Mouse (Mus musculus): Measurements from ENCODE around the gene Depdc1a. TPM values are rescaled to one million over a fixed set of nuclear protein-coding genes. Genes with fewer than 3 reads are reported as not detected.
"Not testable (repeated sequence)": the region's sequence is repeated elsewhere in the genome, so short reads cannot be mapped to it uniquely, and the experiment has no call there.

The Depdc1a gene
- 4.8 and 5.9 TPM in 2 replicates for polyA plus RNA-seq (2014; fragmentation: Nextera tagmentation; extraction: Ambion mirVana)

DNA sequence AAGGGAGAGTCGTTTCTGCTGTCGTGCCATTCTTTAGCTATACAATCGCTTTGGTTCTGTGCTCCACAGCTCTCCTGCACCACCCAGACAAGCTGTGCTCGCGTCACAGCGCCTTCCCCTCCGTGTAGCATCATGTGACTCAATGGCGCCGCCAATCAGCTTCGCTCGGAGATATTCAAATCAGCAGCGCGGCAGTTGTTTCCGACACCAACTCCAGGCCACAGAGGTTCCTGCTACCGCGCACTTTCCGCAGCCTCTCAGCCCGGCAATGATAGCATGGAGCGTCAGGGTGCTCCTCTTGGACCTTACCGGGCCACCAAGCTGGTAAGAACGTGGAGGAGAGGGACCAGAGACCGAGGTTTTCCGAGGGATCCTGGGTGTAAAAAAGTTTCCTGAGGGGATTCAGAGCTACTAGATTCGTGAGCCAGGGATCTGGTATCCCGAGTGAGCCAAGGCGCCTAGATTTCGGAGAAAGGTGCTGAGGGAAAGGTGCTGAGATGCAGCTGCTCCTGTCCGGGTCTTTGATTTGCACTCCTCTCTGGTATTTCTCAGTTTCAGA, at the start of gene Depdc1a:
Depdc1a (plus strand) TSS at position 191 of the 559 bp plus-strand sequence.
- no peaks in the 10 kb centered on the region for H3K27me3 ChIP-seq (ENCODE audit: control insufficient read depth, insufficient read depth, low read length)
- peak; percentile 100 for ATAC-seq (ENCODE audit: low FRiP score)
- peak; percentile 92 for DNase-seq (ENCODE audit: low spot score)
- no peaks in the 10 kb centered on the region; the same call in 1 of the 2 replicates for H3K4me1 ChIP-seq (replicated peaks; ENCODE audit: control insufficient read depth, insufficient read depth, low read length)
- no peaks in the 10 kb centered on the region for H3K36me3 ChIP-seq (replicated peaks; ENCODE audit: control insufficient read depth, insufficient read depth)
- under 1% methylated on average over 28 of the region's 28 CpGs for WGBS
- H3K9ac ChIP-seq, result peak within 1 kb of the TSS; percentile 67
- peak within 1 kb of the TSS; percentile 65 for H3K4me2 ChIP-seq (replicated peaks)
- no peak within 1 kb of the TSS for H3K27ac ChIP-seq
- H3K4me3 ChIP-seq (replicated peaks; ENCODE audit: low read length), result peak within 1 kb of the TSS; percentile 43
- no peaks in the 10 kb centered on the region for H3K9me3 ChIP-seq (ENCODE audit: control insufficient read depth, low read length)

DNA sequence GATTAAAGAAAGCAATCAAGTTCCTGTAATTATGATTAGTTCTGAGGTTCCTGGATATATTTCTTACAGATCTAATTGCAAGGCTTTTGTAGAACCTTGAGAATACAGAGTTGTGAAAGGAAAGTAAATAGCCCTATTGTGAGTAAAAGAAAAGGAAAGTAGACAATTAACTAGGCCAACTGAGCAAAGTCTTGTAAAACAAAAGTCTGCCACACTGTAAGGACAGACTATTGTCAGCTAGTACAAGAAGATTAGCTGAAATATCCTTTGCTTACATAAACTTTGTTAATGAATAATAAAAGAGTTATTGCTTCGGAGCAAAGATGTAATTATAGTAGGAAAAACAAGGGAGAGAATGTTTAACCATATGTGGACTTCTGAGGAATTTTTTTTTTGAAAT, 25.2 kb upstream of the Depdc1a start:
- WGBS, result 55% methylated on average over 1 of the region's 1 CpGs

DNA sequence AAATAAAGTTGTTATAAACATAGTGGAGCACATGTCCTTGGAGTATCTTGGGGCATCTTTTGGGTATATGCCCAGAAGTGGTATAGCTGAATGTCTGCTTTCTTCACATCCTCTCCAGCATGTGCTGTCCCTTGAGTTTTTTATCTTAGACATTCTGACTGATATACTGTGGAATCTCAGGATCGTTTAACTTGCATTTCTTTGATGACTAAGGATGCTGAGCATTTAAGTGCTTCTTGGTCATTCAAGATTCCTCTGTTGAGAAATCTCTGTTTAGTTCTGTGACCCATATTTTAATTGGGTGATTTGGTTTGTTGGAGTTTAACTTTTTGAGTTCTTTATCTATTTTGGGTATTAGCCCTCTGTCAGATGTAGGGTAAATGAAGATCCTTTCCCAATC, 19.8 kb upstream of the Depdc1a start:
- Histone ChIP-seq H3K4me2 (replicated peaks) (no peak overlapping the region), H3K27ac (no peak overlapping the region), H3K4me3 (replicated peaks; ENCODE audit: low read length) (no peak overlapping the region), H3K9ac (no peak overlapping the region), H3K36me3 (replicated peaks; ENCODE audit: control insufficient read depth, insufficient read depth) (no peaks in the 10 kb centered on the region), H3K4me1 (replicated peaks; ENCODE audit: control insufficient read depth, insufficient read depth, low read length) (no peaks in the 10 kb centered on the region), H3K9me3 (ENCODE audit: control insufficient read depth, low read length) (no peaks in the 10 kb centered on the region), H3K27me3 (ENCODE audit: control insufficient read depth, insufficient read depth, low read length) (no peaks in the 10 kb centered on the region)
- no peak for DNase-seq (ENCODE audit: low spot score)
- no peak for ATAC-seq (ENCODE audit: low FRiP score)
- WGBS, result 89% methylated on average over 1 of the region's 1 CpGs

More for the DNA sequence above, 25.2 kb upstream of the Depdc1a start:
- no peak overlapping the region for H3K9ac ChIP-seq
- no peak overlapping the region for H3K27ac ChIP-seq
- H3K4me2 ChIP-seq (replicated peaks), result no peak overlapping the region
- H3K9me3 ChIP-seq (ENCODE audit: control insufficient read depth, low read length), result no peaks in the 10 kb centered on the region
- no peaks in the 10 kb centered on the region for H3K27me3 ChIP-seq (ENCODE audit: control insufficient read depth, insufficient read depth, low read length)
- DNase-seq (ENCODE audit: low spot score), result no peak
- no peaks in the 10 kb centered on the region for H3K36me3 ChIP-seq (replicated peaks; ENCODE audit: control insufficient read depth, insufficient read depth)
- no peaks in the 10 kb centered on the region for H3K4me1 ChIP-seq (replicated peaks; ENCODE audit: control insufficient read depth, insufficient read depth, low read length)
- no peak for ATAC-seq (ENCODE audit: low FRiP score)
- H3K4me3 ChIP-seq (replicated peaks; ENCODE audit: low read length), result no peak overlapping the region

DNA sequence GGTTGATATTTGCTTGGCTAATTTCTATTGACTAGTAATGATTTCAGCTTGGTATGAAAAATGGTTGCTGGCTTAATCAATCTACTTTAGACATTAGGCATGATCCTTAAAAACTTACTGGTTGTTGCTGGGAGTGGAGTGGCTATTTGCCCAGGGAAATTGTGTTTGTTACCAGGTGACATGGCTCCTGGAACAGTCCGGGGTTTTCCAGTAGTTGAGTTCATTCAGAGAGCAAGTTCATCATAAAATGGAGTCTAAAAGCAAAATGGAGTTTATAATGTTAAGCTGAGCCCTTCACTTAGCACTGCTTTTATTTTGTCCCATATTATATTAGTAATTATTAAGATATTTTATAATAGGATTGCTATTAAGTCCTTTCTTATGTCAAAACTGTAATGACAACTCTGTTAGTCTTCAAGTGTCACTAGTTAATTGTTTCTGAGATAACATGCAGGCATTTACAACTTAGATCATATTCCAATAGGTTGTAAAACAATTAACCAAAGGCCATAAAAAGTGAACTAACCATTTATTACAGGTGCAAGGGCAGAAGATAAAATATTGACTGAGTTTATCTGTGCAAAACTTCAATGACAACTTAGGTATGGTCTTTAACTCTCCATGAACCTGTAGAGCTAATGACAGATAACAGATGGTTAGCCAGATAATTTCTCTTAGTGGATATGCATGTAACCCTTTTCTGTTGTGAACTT, 17.8 kb upstream of the Depdc1a start:
- H3K9ac ChIP-seq, result no peak overlapping the region
- no peak overlapping the region for H3K4me2 ChIP-seq (replicated peaks)
- H3K4me3 ChIP-seq (replicated peaks; ENCODE audit: low read length), result no peak overlapping the region
- H3K27ac ChIP-seq, result no peak overlapping the region
- no peaks in the 10 kb centered on the region for H3K36me3 ChIP-seq (replicated peaks; ENCODE audit: control insufficient read depth, insufficient read depth)
- DNase-seq (ENCODE audit: low spot score), result no peak
- H3K27me3 ChIP-seq (ENCODE audit: control insufficient read depth, insufficient read depth, low read length), result no peaks in the 10 kb centered on the region
- H3K9me3 ChIP-seq (ENCODE audit: control insufficient read depth, low read length), result no peaks in the 10 kb centered on the region
- 90% methylated on average over 1 of the region's 1 CpGs for WGBS
- no peak for ATAC-seq (ENCODE audit: low FRiP score)
- H3K4me1 ChIP-seq (replicated peaks; ENCODE audit: control insufficient read depth, insufficient read depth, low read length), result no peaks in the 10 kb centered on the region

DNA sequence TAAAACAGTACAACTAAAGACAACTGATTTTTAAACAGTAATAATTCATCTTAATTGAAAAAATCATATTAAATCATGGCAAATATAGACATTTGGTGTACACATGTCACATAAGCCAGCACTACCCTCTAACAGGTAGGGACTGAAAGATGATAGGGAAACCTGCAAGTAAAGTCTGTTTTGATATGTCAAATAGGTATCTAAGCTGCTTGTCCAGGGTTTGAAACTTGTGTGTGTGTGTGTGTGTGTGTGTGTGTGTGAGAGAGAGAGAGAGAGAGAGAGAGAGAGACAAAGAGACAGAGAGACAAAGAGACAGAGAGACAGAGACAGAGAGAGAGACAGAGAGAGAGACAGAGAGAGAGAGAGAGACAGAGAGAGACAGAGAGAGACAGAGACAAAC, 524 bp upstream of the Depdc1a start:
- not testable (repeated sequence) for H3K27ac ChIP-seq; DNase-seq (ENCODE audit: low spot score); H3K4me1 ChIP-seq (replicated peaks; ENCODE audit: control insufficient read depth, insufficient read depth, low read length); H3K9me3 ChIP-seq (ENCODE audit: control insufficient read depth, low read length); H3K27me3 ChIP-seq (ENCODE audit: control insufficient read depth, insufficient read depth, low read length); H3K36me3 ChIP-seq (replicated peaks; ENCODE audit: control insufficient read depth, insufficient read depth)
- H3K9ac ChIP-seq, result peak overlapping the region; percentile 67
- ATAC-seq (ENCODE audit: low FRiP score), result peak; percentile 15; the same call in 1 of the 2 replicates
- peak overlapping the region; percentile 43 for H3K4me3 ChIP-seq (replicated peaks; ENCODE audit: low read length)
- peak overlapping the region; percentile 65 for H3K4me2 ChIP-seq (replicated peaks)

DNA sequence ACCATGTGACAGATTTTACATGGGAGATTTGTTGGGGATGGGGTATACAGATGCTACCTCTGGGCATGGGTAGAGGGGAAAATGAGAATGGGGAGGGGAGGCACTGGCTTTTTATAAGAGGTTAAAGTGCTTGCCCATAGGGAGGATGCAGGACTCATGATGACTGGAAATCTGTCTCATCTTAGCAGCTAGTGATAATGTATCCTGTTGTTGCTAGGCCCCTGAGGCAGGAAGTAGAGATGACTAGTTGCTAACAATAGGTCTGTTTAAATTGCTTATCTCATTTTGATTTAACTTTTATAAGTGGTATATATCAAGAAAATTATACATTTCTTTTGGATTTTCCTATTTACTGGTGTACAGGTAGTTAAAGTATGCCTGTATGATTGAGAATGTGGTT, 13.7 kb downstream of the Depdc1a start:
- no peak overlapping the region for H3K4me2 ChIP-seq (replicated peaks)
- H3K9ac ChIP-seq, result no peak overlapping the region
- H3K4me1 ChIP-seq (replicated peaks; ENCODE audit: control insufficient read depth, insufficient read depth, low read length), result no peaks in the 10 kb centered on the region
- no peaks in the 10 kb centered on the region for H3K36me3 ChIP-seq (replicated peaks; ENCODE audit: control insufficient read depth, insufficient read depth)
- ATAC-seq (ENCODE audit: low FRiP score) (no peak), DNase-seq (ENCODE audit: low spot score) (no peak)
- no peak overlapping the region for H3K27ac ChIP-seq
- no peaks in the 10 kb centered on the region for H3K27me3 ChIP-seq (ENCODE audit: control insufficient read depth, insufficient read depth, low read length)
- H3K9me3 ChIP-seq (ENCODE audit: control insufficient read depth, low read length), result 0 out of 2 replicates have a peak, but pooled peaks cover 6% of the 10 kb centered on the region
- H3K4me3 ChIP-seq (replicated peaks; ENCODE audit: low read length), result no peak overlapping the region

DNA sequence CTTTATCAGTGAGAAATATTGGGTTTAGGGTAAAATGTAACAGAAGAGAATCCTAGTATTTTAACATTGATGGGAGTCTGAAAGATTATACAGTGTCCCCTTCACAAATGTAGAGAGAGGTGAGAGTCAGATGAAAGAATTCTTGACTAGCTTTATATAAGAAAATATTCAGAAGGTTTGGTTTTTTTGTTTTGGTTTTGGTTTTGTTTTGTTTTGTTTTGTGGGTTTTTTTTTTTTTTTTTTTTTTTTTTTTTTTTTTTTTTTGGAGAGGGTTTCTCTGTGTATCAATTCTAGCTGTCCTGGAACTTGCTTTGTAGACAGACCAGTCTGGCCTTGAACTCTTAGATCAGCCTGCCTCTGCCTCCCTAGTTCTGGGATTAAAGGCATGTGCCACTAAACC, 33.3 kb downstream of the Depdc1a start:
- H3K36me3 ChIP-seq (replicated peaks; ENCODE audit: control insufficient read depth, insufficient read depth), result no peaks in the 10 kb centered on the region
- H3K4me1 ChIP-seq (replicated peaks; ENCODE audit: control insufficient read depth, insufficient read depth, low read length), result no peaks in the 10 kb centered on the region
- DNase-seq (ENCODE audit: low spot score) (no peak), ATAC-seq (ENCODE audit: low FRiP score) (no peak)
- no peak overlapping the region for H3K9ac ChIP-seq
- H3K4me3 ChIP-seq (replicated peaks; ENCODE audit: low read length), result no peak overlapping the region
- H3K27me3 ChIP-seq (ENCODE audit: control insufficient read depth, insufficient read depth, low read length), result no peaks in the 10 kb centered on the region
- no peak overlapping the region for H3K27ac ChIP-seq
- H3K9me3 ChIP-seq (ENCODE audit: control insufficient read depth, low read length), result no peaks in the 10 kb centered on the region
- H3K4me2 ChIP-seq (replicated peaks), result no peak overlapping the region

DNA sequence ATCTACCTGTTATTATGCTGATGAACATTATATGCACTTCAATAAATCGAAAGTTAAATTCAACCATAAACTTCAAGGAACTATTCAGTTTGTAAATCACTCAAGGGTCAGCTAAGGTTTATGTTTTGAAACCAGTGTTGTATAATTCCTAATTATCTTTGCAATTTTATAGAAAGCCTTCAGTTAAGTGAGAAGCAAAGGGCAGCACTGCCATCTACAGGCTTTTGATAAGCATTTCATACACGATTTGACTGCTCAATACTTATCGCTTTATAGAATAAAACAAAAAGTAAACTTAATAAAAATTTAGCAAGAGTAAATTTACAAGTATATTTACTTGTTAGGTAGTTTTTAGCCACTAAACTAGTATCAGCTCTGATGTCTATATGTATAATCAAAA, 53.1 kb downstream of the Depdc1a start:
- no peaks in the 10 kb centered on the region for H3K9me3 ChIP-seq (ENCODE audit: control insufficient read depth, low read length)
- DNase-seq (ENCODE audit: low spot score) (peak; percentile 62), ATAC-seq (ENCODE audit: low FRiP score) (no peak)
- no peak overlapping the region for H3K27ac ChIP-seq
- no peak overlapping the region for H3K4me3 ChIP-seq (replicated peaks; ENCODE audit: low read length)
- 82% methylated on average over 3 of the region's 3 CpGs for WGBS
- no peaks in the 10 kb centered on the region for H3K27me3 ChIP-seq (ENCODE audit: control insufficient read depth, insufficient read depth, low read length)
- H3K4me1 ChIP-seq (replicated peaks; ENCODE audit: control insufficient read depth, insufficient read depth, low read length), result no peaks in the 10 kb centered on the region
- no peaks in the 10 kb centered on the region for H3K36me3 ChIP-seq (replicated peaks; ENCODE audit: control insufficient read depth, insufficient read depth)
- H3K9ac ChIP-seq, result no peak overlapping the region
- H3K4me2 ChIP-seq (replicated peaks), result no peak overlapping the region

DNA sequence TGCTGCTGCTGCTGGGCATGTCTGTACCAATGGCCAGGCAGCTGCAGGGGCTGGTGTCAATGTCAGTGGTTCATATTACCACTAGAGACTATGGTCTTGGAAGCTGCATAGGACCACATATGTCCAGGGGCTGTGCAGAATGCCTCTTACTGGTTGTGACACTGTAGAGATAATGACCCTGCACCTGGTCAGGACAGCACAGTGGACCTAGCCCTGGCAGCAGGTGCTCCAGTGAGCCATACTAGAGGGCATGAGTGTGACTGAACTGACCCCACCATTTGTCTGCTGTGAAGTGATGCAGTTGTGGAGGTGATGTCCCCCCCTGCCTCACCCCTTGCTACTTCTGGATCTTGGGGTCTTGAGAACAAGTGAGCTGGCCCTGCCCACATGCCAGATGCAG, 55.0 kb downstream of the Depdc1a start:
- H3K36me3 ChIP-seq (replicated peaks; ENCODE audit: control insufficient read depth, insufficient read depth), result no peaks in the 10 kb centered on the region
- H3K4me2 ChIP-seq (replicated peaks), result no peak overlapping the region
- H3K4me1 ChIP-seq (replicated peaks; ENCODE audit: control insufficient read depth, insufficient read depth, low read length), result no peaks in the 10 kb centered on the region
- H3K27me3 ChIP-seq (ENCODE audit: control insufficient read depth, insufficient read depth, low read length), result no peaks in the 10 kb centered on the region
- H3K9ac ChIP-seq, result no peak overlapping the region
- H3K9me3 ChIP-seq (ENCODE audit: control insufficient read depth, low read length), result no peaks in the 10 kb centered on the region
- no peak overlapping the region for H3K27ac ChIP-seq
- ATAC-seq (ENCODE audit: low FRiP score) (no peak), DNase-seq (ENCODE audit: low spot score) (no peak)
- H3K4me3 ChIP-seq (replicated peaks; ENCODE audit: low read length), result no peak overlapping the region

Measured in hindbrain, embryonic 14.5 days (tissue).